Comparison of ENCODE assay signal across 10 mouse cellular contexts in the genomic region with DNA sequence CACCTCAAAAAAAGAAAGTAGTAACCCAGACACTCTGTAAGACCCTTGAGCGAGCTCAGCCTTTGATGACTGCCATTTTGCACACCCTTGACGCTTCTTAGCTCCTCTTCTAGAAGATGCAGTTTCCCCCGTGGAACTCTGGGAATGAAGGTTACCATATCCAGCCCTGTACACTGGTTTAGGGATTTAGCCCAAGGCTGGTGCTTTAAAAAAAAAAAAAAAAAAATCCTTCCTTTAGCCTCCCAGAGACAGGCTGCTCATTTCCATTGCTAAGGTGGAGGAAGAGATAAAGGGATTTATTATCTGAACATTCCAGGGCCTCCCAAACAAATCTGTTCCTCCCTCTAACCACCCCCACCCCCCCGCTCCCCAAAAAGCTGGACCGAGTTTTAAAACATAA.
DNase-seq lines count a peak whose midpoint lies in the region; ATAC-seq and TF ChIP-seq lines count a peak whose summit lies in the region.
"Had no signal": no experiment of that assay in that cellular context is flagged by ENCODE, and none has a peak within 500 bp of the region (broad histone marks: within the 10 kb centered on the region; RNA-seq: fewer than 3 reads in every experiment).

No protein-coding gene starts in this region.

- intact Hi-C loops in heart, postnatal 25 days (cut with DNase I), result loop anchor here (2.0 kb wide), 1 partner anchor 45 kb away; no protein-coding TSS in a partner anchor
- intact Hi-C loops in left cerebral cortex, adult 2 months (cut with DNase I), result no loop called here

- DNase-seq in heart, postnatal 25 days (ENCODE audit: low spot score), result no peak
- no peak for DNase-seq in left cerebral cortex, adult 2 months (ENCODE audit: extremely low spot score in 1 of 2, low spot score in 2 of 2)
- no peak for DNase-seq in left cerebral cortex, adult 11 months (ENCODE audit: low spot score)
- no peak for DNase-seq in embryonic facial prominence, embryonic 14.5 days (ENCODE audit: low spot score)
- no peak for DNase-seq in kidney, adult 9 months
- DNase-seq in cerebellum, adult 18-20 months, result no peak
- DNase-seq: left cerebral cortex, postnatal 4 days; spleen, adult 18-20 months had no signal

- WGBS in heart, embryonic 12.5 days, result 49% methylated on average over 5 of the region's 5 CpGs
- WGBS in embryonic facial prominence, embryonic 14.5 days, result 56% methylated on average over 5 of the region's 5 CpGs
- 85% methylated on average over 5 of the region's 5 CpGs for WGBS in macrophage (ENCODE audit: missing documents)

- peak overlapping the region; percentile 77 for H3K27ac ChIP-seq in heart, embryonic 12.5 days (ENCODE audit: poor library complexity, severe bottlenecking)
- peak overlapping the region; percentile 53; the same call in 1 of the 2 replicates for H3K27ac ChIP-seq in left cerebral cortex, adult 2 months
- peak overlapping the region; percentile 8; the same call in 1 of the 2 replicates for H3K27ac ChIP-seq in embryonic facial prominence, embryonic 14.5 days (replicated peaks; ENCODE audit: low read depth, low read length)
- H3K27ac ChIP-seq in macrophage, result peak overlapping the region; percentile 99

- H3K4me3 ChIP-seq in heart, embryonic 12.5 days, result no peak overlapping the region
- H3K4me3 ChIP-seq in left cerebral cortex, adult 2 months, result no peak overlapping the region
- H3K4me3 ChIP-seq in embryonic facial prominence, embryonic 14.5 days (ENCODE audit: low read depth, low read length), result no peak overlapping the region
- H3K4me3 ChIP-seq in macrophage (ENCODE audit: inconsistent target), result no peak overlapping the region

- peaks cover 57% of the 10 kb centered on the region for H3K4me1 ChIP-seq in heart, embryonic 12.5 days (replicated peaks)
- H3K4me1 ChIP-seq in embryonic facial prominence, embryonic 14.5 days (ENCODE audit: control insufficient read depth, insufficient read depth, low read length), result peaks cover 34% of the 10 kb centered on the region

- no peaks in the 10 kb centered on the region for H3K79me2 ChIP-seq in macrophage (ENCODE audit: inconsistent target)

- no peak for TF ChIP-seq CTCF in left cerebral cortex, adult 2 months (IDR thresholded peaks at IDR 0.05)

- no peak for ATAC-seq in heart, embryonic 12.5 days (ENCODE audit: insufficient number of reproducible peaks, low FRiP score)
- no peak for ATAC-seq in embryonic facial prominence, embryonic 14.5 days (ENCODE audit: low read depth)

- H3K9me3 ChIP-seq in heart, embryonic 12.5 days (replicated peaks), result no peaks in the 10 kb centered on the region
- H3K9me3 ChIP-seq in embryonic facial prominence, embryonic 14.5 days (ENCODE audit: control insufficient read depth, low read length), result no peaks in the 10 kb centered on the region

- no peak overlapping the region for H3K9ac ChIP-seq in heart, embryonic 12.5 days
- no peak overlapping the region for H3K9ac ChIP-seq in embryonic facial prominence, embryonic 14.5 days (ENCODE audit: low read depth, low read length)

- H3K27me3 ChIP-seq in heart, embryonic 12.5 days (replicated peaks), result no peaks in the 10 kb centered on the region
- no peaks in the 10 kb centered on the region for H3K27me3 ChIP-seq in embryonic facial prominence, embryonic 14.5 days (replicated peaks; ENCODE audit: control insufficient read depth, insufficient read depth, low read length)

- H3K4me2 ChIP-seq in heart, embryonic 12.5 days, result peak overlapping the region; percentile 23
- H3K4me2 ChIP-seq in embryonic facial prominence, embryonic 14.5 days (ENCODE audit: low read depth, low read length), result no peak overlapping the region

- no peaks in the 10 kb centered on the region for H3K36me3 ChIP-seq in heart, embryonic 12.5 days
- no peaks in the 10 kb centered on the region for H3K36me3 ChIP-seq in embryonic facial prominence, embryonic 14.5 days (ENCODE audit: control insufficient read depth, insufficient read depth, low read length)
- no peaks in the 10 kb centered on the region for H3K36me3 ChIP-seq in macrophage (ENCODE audit: inconsistent target)

Comparison
In these comparisons a context has a peak if more than half of its experiments do, and no peak if none do; other contexts are left out.
1. H3K27ac ChIP-seq: peak in every context shown above with its lines; median percentile 99 in macrophage; 77 in heart, embryonic 12.5 days; 53 in left cerebral cortex, adult 2 months; 8 in embryonic facial prominence, embryonic 14.5 days.